Mouse (Mus musculus) CH12.LX (cell line): ENCODE measurements at regions not wholly inside any gene's neighbourhood (a gene's known extent, or its start where the extent isn't known, plus 50 kb on each side); places are given as distances from the start of the nearest gene placed in this dataset.

Source experiments
- DNase-seq: peaks from one replicate; pipeline ENCODE4 v3.0.0-alpha.2; 2013; ENCODE audit errors: extremely low read depth
- H3K27ac ChIP-seq: 2 replicates; pipeline ENCODE4 v1.5.1; 2012; ENCODE audit warnings: low read depth, mild to moderate bottlenecking, control low read depth, moderate library complexity; ENCODE audit not compliant: insufficient read depth
- H3K27me3 ChIP-seq: replicated peaks from 2 replicates; pipeline ENCODE3; 2012; ENCODE audit warnings: inconsistent platforms
- H3K36me3 ChIP-seq, 2 experiments: replicated peaks in 1 of 2; 2 replicates each; pipeline versions ENCODE3 to v1.6.1; 2012; ENCODE audit warnings: inconsistent platforms in 1 of 2, low read length in 1 of 2, mild to moderate bottlenecking in 1 of 2, mixed read lengths in 1 of 2, moderate library complexity in 1 of 2; ENCODE audit not compliant: control insufficient read depth in 1 of 2, insufficient read depth in 1 of 2
- H3K4me1 ChIP-seq, 2 experiments: 2 replicates each; pipeline ENCODE4 v1.6.1; 2012; ENCODE audit warnings: inconsistent platforms in 1 of 2, moderate library complexity in 1 of 2; ENCODE audit not compliant: insufficient read depth in 2 of 2, control insufficient read depth in 1 of 2
- H3K4me2 ChIP-seq: 2 replicates; pipeline ENCODE4 v1.6.1; 2012; ENCODE audit warnings: low read depth, mild to moderate bottlenecking, control low read depth; ENCODE audit not compliant: poor library complexity, insufficient read depth, severe bottlenecking
- H3K4me3 ChIP-seq, 3 experiments: fragments of 150-350 bp in 1 of 3; sonication (generic) in 1 of 3; replicated peaks in 1 of 3; 2 replicates each; pipeline versions ENCODE3 to v1.5.1; 2011 to 2012; ENCODE audit warnings: low read depth in 2 of 3, low read length in 2 of 3, mild to moderate bottlenecking in 2 of 3, moderate library complexity in 2 of 3, control low read depth in 1 of 3, improper control_type of control experiment in 1 of 3, inconsistent platforms in 1 of 3, mixed read lengths in 1 of 3; ENCODE audit not compliant: poor library complexity in 1 of 3
- H3K79me2 ChIP-seq: replicated peaks from 2 replicates; pipeline ENCODE4 v1.6.1; 2012; ENCODE audit warnings: mild to moderate bottlenecking, moderate library complexity; ENCODE audit not compliant: control insufficient read depth, poor library complexity, insufficient read depth, severe bottlenecking; ENCODE audit errors: extremely low read depth
- H3K9ac ChIP-seq: 2 replicates; pipeline ENCODE4 v1.6.1; 2012; ENCODE audit warnings: low read depth, mild to moderate bottlenecking, control low read depth, moderate library complexity; ENCODE audit not compliant: insufficient read depth
- H3K9me3 ChIP-seq: replicated peaks from 2 replicates; pipeline ENCODE3; 2012; ENCODE audit warnings: low read length, inconsistent platforms, mixed read lengths
- BHLHE40 ChIP-seq: IDR thresholded peaks from 2 replicates; pipeline ENCODE4 v1.6.1; 2011; ENCODE audit warnings: mild to moderate bottlenecking, low read depth, low read length, improper control_type of control experiment
- CHD1 ChIP-seq: IDR thresholded peaks from 2 replicates; pipeline ENCODE4 v1.6.1; 2012; ENCODE audit warnings: low read depth, low read length, improper control_type of control experiment, inconsistent platforms
- EP300 ChIP-seq: IDR thresholded peaks from 2 replicates; pipeline ENCODE4 v1.6.1; 2011; ENCODE audit warnings: low read length, improper control_type of control experiment
- ETS1 ChIP-seq: conservative IDR thresholded peaks from 2 replicates; pipeline ENCODE4 v1.6.1; 2012; ENCODE audit warnings: low read depth, mild to moderate bottlenecking, inconsistent platforms, low read length, improper control_type of control experiment, moderate library complexity
- GABPA ChIP-seq: IDR thresholded peaks from 2 replicates; pipeline ENCODE4 v1.6.1; 2012; ENCODE audit warnings: low read depth, low read length, improper control_type of control experiment, inconsistent platforms; ENCODE audit not compliant: insufficient replicate concordance
- IRF4 ChIP-seq: IDR thresholded peaks from 2 replicates; pipeline ENCODE4 v1.6.1; 2014; ENCODE audit warnings: low read depth, mild to moderate bottlenecking, inconsistent platforms, low read length, improper control_type of control experiment
- KAT2A ChIP-seq: IDR thresholded peaks from 2 replicates; pipeline ENCODE4 v1.6.1; 2012; ENCODE audit warnings: low read length, improper control_type of control experiment, inconsistent platforms; ENCODE audit not compliant: insufficient replicate concordance
- MAFK ChIP-seq: IDR thresholded peaks from 2 replicates; pipeline ENCODE4 v1.6.1; 2011; ENCODE audit warnings: low read length, improper control_type of control experiment; ENCODE audit not compliant: insufficient replicate concordance
- MYC ChIP-seq: IDR thresholded peaks from 2 replicates; pipeline ENCODE4 v1.6.1; 2011; ENCODE audit warnings: low read depth, mild to moderate bottlenecking, improper control_type of control experiment, low read length
- NELFE ChIP-seq: IDR thresholded peaks from 2 replicates; pipeline ENCODE4 v1.6.1; 2011; ENCODE audit warnings: low read depth, low read length, improper control_type of control experiment
- NRF1 ChIP-seq: IDR thresholded peaks from 2 replicates; pipeline ENCODE4 v1.6.1; 2014; ENCODE audit warnings: low read depth, mild to moderate bottlenecking, inconsistent platforms, low read length, improper control_type of control experiment, moderate library complexity
- PAX5 ChIP-seq: IDR thresholded peaks from 2 replicates; pipeline ENCODE4 v1.6.1; 2012; ENCODE audit warnings: low read length, inconsistent platforms, mixed read lengths
- POLR2A ChIP-seq: IDR thresholded peaks from 2 replicates; pipeline ENCODE4 v1.6.1; 2011; ENCODE audit warnings: low read depth, mild to moderate bottlenecking, improper control_type of control experiment, low read length
- RAD21 ChIP-seq: IDR thresholded peaks from 2 replicates; pipeline ENCODE4 v1.6.1; 2011; ENCODE audit warnings: low read depth, mild to moderate bottlenecking, low read length, improper control_type of control experiment, moderate library complexity
- RCOR1 ChIP-seq: conservative IDR thresholded peaks from 2 replicates; pipeline ENCODE4 v1.6.1; 2012; ENCODE audit warnings: low read depth, mild to moderate bottlenecking, inconsistent platforms, low read length, improper control_type of control experiment
- SIN3A ChIP-seq: IDR thresholded peaks from 2 replicates; pipeline ENCODE4 v1.6.1; 2012; ENCODE audit warnings: low read length, improper control_type of control experiment, inconsistent platforms
- SMC3 ChIP-seq: IDR thresholded peaks from 2 replicates; pipeline ENCODE4 v1.6.1; 2011; ENCODE audit warnings: low read depth, low read length, improper control_type of control experiment
- TBP ChIP-seq: conservative IDR thresholded peaks from 2 replicates; pipeline ENCODE4 v1.6.1; 2011; ENCODE audit warnings: low read depth, low read length, improper control_type of control experiment
- UBTF ChIP-seq: IDR thresholded peaks from 2 replicates; pipeline ENCODE4 v1.6.1; 2012; ENCODE audit warnings: low read depth, mild to moderate bottlenecking, inconsistent platforms, low read length, improper control_type of control experiment, moderate library complexity
- USF1 ChIP-seq: IDR thresholded peaks from 2 replicates; pipeline ENCODE4 v1.6.1; 2014; ENCODE audit warnings: low read depth, mild to moderate bottlenecking, inconsistent platforms, low read length, improper control_type of control experiment
- USF2 ChIP-seq: conservative IDR thresholded peaks from 2 replicates; pipeline ENCODE4 v1.6.1; 2011; ENCODE audit warnings: low read depth, low read length, improper control_type of control experiment
- ZC3H11A ChIP-seq: IDR thresholded peaks from 2 replicates; pipeline ENCODE4 v1.6.1; 2012; ENCODE audit warnings: low read depth, mild to moderate bottlenecking, inconsistent platforms, low read length, improper control_type of control experiment
- ZKSCAN1 ChIP-seq: IDR thresholded peaks from 2 replicates; pipeline ENCODE4 v1.6.1; 2012; ENCODE audit warnings: low read depth, inconsistent platforms, low read length, improper control_type of control experiment, borderline replicate concordance
- ZMIZ1 ChIP-seq: IDR thresholded peaks from 2 replicates; pipeline ENCODE4 v1.6.1; 2012; ENCODE audit warnings: low read depth, mild to moderate bottlenecking, inconsistent platforms, low read length, improper control_type of control experiment
- dilution Hi-C: fragments of 300-500 bp; cut with MboI; formaldehyde crosslinking; loops from 2 replicates; pipeline ENCODE4 v1.14.3; 2020; ENCODE audit warnings: low sequenced_read_pairs; ENCODE audit not compliant: extremely low pct_unique_long_range_greater_than_20kb, extremely low pct_ligation_motif_present
- in situ Hi-C: fragments of 300-500 bp; cut with MboI; formaldehyde crosslinking; loops from 3 replicates; pipeline ENCODE4 v1.14.3; 2019; ENCODE audit warnings: low sequenced_read_pairs, low pct_ligation_motif_present, low pct_unique_long_range_greater_than_20kb, mixed read lengths

DNA sequence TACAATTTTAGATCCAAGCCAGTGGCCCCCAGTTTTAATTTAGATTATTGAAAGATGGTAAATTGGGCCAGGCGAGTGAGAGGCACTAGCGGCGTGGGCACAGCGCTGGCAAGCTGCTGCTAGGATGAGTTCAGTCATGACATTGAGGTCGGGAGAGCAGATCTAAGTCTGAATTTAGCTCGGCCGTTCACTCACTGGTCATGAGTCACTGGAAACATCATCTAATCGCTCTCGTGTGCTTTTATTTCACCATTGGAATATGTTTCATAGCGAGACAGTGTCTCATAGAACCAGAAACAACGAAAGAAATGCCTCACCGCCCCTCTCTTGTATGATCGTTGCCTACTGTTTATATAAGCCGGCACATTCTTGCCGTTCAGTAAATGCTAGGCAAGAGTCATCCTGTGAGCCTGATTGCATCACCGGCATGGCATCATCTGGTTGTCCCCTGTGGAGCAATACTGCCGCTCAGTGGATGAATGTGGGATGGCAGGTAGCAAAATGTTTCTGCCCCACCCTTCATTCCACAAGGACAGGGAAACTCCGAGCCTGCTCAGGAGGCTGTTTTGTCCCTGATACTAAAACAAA lies 64.3 kb upstream of the Epcam start (continued):
- peak; percentile 65; the same call in 1 of the 2 replicates for TF ChIP-seq NELFE
- TF ChIP-seq BHLHE40, result peak; percentile 67
- no peak for TF ChIP-seq MAFK
- no peak for TF ChIP-seq EP300
- no peak for TF ChIP-seq PAX5
- TF ChIP-seq SIN3A, result peak; percentile 72; the same call in 1 of the 2 replicates
- TF ChIP-seq USF2, result no peak
- no peak for TF ChIP-seq GABPA
- peak; percentile 82 for TF ChIP-seq IRF4

DNA sequence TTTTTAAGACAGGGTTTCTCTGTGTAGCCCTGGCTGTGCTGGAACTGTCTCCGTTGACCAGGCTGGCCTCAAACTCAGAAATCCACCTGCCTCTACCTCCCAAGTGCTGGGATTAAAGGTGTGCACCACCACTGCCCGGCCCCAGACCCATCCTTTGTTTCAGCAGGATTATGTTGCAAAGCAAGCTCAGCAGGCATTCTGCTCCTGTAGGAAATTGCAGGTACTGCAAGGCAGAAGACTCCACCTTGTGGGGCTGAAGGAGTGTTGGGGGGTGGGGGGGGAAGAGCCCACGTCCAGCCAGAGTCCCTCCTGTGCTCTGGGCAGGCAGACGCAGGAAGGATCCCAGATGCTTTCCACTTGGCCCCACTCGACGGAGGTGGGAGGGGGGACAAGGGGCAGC lies 52.2 kb upstream of the Epcam start:
- dilution Hi-C loops, result no loop called here
- no peaks in the 10 kb centered on the region for H3K36me3 ChIP-seq
- peaks cover 8% of the 10 kb centered on the region for H3K27me3 ChIP-seq
- H3K4me2 ChIP-seq, result no peak overlapping the region
- in situ Hi-C loops, result no loop called here
- H3K9ac ChIP-seq, result no peak overlapping the region
- H3K79me2 ChIP-seq, result no peaks in the 10 kb centered on the region
- no peak for DNase-seq
- H3K27ac ChIP-seq, result no peak overlapping the region
- peaks cover 8% of the 10 kb centered on the region for H3K9me3 ChIP-seq
- no peak for TF ChIP-seq MYC
- no peak for TF ChIP-seq KAT2A
- TF ChIP-seq POLR2A, result no peak
- no peak for TF ChIP-seq UBTF
- TF ChIP-seq NELFE, result no peak
- TF ChIP-seq USF2, result no peak
- TF ChIP-seq RAD21, result no peak
- no peak for TF ChIP-seq RCOR1
- TF ChIP-seq ZC3H11A, result no peak
- no peak for TF ChIP-seq GABPA
- no peak for TF ChIP-seq ZMIZ1
- TF ChIP-seq MAFK, result no peak
- TF ChIP-seq ZKSCAN1, result no peak
- TF ChIP-seq CHD1, result no peak
- TF ChIP-seq SMC3, result no peak
- no peak for TF ChIP-seq USF1
- TF ChIP-seq ETS1, result no peak
- TF ChIP-seq NRF1, result no peak
- no peak for TF ChIP-seq TBP
- 0 out of 4 replicates have a peak, but pooled peaks cover 0 to 2% of the 10 kb centered on the region in 2 experiments for H3K4me1 ChIP-seq
- no peak overlapping the region for H3K4me3 ChIP-seq
